Mouse (Mus musculus): ENCODE data around the gene Mcam. TPM values are rescaled to one million over a fixed set of nuclear protein-coding genes. Genes with fewer than 3 reads are reported as not detected.

The Mcam gene
- 3.5 TPM for total RNA-seq (2023)

GRCm38 (mm10) chr9:44134101-44134850 is at the start of gene Mcam:
Mcam (plus strand) TSS chr9:44134469.

GRCm38 (mm10) chr9:44101490-44101889 is 32.8 kb upstream of the Mcam start, which contains the start of gene Mfrp:
Mfrp (plus strand) TSS chr9:44101729.

DNA sequence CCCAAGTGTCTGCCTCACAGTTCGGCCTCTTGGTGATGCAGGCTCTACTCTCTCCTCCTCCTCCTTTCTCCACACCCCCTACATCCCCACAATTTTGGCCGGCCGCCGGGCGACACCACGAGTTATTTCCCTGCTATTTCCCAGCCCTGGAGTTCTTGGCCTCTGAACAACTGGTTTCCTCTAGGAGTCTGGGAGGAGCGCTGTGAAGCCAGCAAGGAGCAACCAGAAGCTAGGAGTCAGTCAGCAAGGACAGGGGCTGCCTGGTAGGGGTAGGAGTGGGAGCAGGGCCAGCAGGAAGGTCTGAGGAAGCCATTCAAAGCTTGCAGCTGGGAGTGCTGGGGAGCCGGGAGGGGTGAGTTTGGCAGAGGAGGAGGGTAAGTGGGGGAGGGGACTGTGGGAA is 27.2 kb upstream of the Mcam start, which contains the start of gene C1qtnf5:
Gene C1qtnf5, plus strand, starts transcription at position 136 of the 400 bp plus-strand sequence.

DNA sequence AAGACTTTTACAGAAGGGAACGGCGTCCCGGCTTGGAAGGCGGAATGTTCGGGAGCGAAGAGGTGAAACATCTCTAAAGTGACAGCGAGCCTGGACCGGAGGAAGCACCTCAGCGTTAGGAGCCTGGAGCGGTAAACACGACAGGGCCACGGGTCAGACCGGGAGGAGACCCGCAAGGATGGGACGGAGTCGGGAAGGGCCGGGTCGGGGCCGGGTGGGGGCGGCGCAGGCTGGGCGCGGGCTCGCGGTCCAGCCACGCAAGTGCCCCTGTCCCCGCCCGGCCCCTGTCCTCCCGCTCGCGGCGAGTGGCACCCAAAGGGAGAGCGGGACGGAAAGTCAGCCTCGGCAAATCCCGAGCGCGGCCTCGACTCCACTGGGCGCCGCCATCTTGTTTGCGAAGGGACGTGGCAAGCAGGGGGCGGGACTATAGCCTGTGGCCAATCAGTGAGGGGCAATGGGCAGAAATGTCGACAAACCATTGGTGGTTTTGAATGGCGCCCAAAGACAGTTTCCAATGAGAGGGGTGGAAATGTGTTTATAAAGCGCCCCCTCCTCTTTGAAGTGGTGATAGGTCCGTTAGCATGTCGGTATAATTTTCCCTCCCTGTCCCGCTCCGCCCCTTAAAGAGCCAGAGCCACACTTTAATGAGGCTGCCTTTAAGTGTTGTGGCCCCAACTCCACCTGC is 21.0 kb upstream of the Mcam start, which contains the start of the genes Gm49380 and Rnf26:
Gene Gm49380, minus strand, starts transcription at position 396 of the 685 bp plus-strand sequence.
Gene Rnf26, minus strand, starts transcription at position 413 of the 685 bp plus-strand sequence.

Other genes starting within 250 kb of the Mcam start
- gene Thy1, start 91.1 kb upstream of the Mcam start, total RNA-seq (2023) = 673 TPM
- 86.6 TPM for gene Usp2, start 67.4 kb upstream of the Mcam start, total RNA-seq (2023)
- gene Mfrp, start 32.7 kb upstream of the Mcam start, total RNA-seq (2023) = 1.9 TPM
- gene C1qtnf5, start 27.2 kb upstream of the Mcam start, total RNA-seq (2023) = not detected
- 0.89 TPM for gene Gm49380, start 21.0 kb upstream of the Mcam start, total RNA-seq (2023)
- gene Rnf26, start 21.0 kb upstream of the Mcam start, total RNA-seq (2023) = 21.7 TPM
- 176 TPM for gene Cbl, start 99.6 kb downstream of the Mcam start, total RNA-seq (2023)
- not detected for gene Ccdc153, start 106.2 kb downstream of the Mcam start, total RNA-seq (2023)
- gene Pdzd3, start 117.0 kb downstream of the Mcam start, total RNA-seq (2023) = not detected
- 5.8 TPM for gene Nlrx1, start 134.1 kb downstream of the Mcam start, total RNA-seq (2023)
- 0.53 TPM for gene Abcg4, start 154.1 kb downstream of the Mcam start, total RNA-seq (2023)
- gene Hinfp, start 171.2 kb downstream of the Mcam start, total RNA-seq (2023) = 44.8 TPM
- 25.9 TPM for gene C2cd2l, start 185.8 kb downstream of the Mcam start, total RNA-seq (2023)
- gene Dpagt1, start 191.6 kb downstream of the Mcam start, total RNA-seq (2023) = 7.2 TPM
- 44.3 TPM for gene H2afx, start 200.2 kb downstream of the Mcam start, total RNA-seq (2023)
- 11.2 TPM for gene Hmbs, start 209.8 kb downstream of the Mcam start, total RNA-seq (2023)
- 56.4 TPM for gene Vps11, start 227.2 kb downstream of the Mcam start, total RNA-seq (2023)
- 64.4 TPM for gene Hyou1, start 245.0 kb downstream of the Mcam start, total RNA-seq (2023)